Mouse (Mus musculus) cerebellum, adult 2 months (tissue): ENCODE results near the gene Gm21981.

Experiments used
- CTCF ChIP-seq: fragments of 200-500 bp; IDR thresholded peaks from 2 replicates; pipeline ENCODE4 v1.5.1; 2011; ENCODE audit warnings: low read depth, mild to moderate bottlenecking, control low read depth, low read length, moderate library complexity, borderline replicate concordance; ENCODE audit not compliant: insufficient read depth
- POLR2A ChIP-seq: fragments of 200-500 bp; IDR thresholded peaks from 2 replicates; pipeline ENCODE4 v1.6.1; 2011; ENCODE audit warnings: low read length, control low read depth, borderline replicate concordance; ENCODE audit not compliant: insufficient read depth

GRCm38 (mm10) chr17:47715037-47715436 is 20.8 kb upstream of the Gm21981 start:
- no peak for TF ChIP-seq CTCF
- no peak for TF ChIP-seq POLR2A
